Mouse (Mus musculus): ENCODE data around the gene Snap47. TPM values are rescaled to one million over a fixed set of nuclear protein-coding genes. Genes with fewer than 3 reads are reported as not detected.

Snap47 gene
- polyA plus RNA-seq, 1 experiment from 2014 or later, result 428 TPM

GRCm38 (mm10) chr11:59429959-59430358 is 21.0 kb downstream of the Snap47 start:
- ATAC-seq, result no peak
- Histone ChIP-seq H3K36me3 (ENCODE audit: control insufficient read depth, insufficient read depth, low read length) (peaks cover 69% of the 10 kb centered on the region), H3K4me3 (ENCODE audit: low read depth, low read length) (no peak overlapping the region)

DNA sequence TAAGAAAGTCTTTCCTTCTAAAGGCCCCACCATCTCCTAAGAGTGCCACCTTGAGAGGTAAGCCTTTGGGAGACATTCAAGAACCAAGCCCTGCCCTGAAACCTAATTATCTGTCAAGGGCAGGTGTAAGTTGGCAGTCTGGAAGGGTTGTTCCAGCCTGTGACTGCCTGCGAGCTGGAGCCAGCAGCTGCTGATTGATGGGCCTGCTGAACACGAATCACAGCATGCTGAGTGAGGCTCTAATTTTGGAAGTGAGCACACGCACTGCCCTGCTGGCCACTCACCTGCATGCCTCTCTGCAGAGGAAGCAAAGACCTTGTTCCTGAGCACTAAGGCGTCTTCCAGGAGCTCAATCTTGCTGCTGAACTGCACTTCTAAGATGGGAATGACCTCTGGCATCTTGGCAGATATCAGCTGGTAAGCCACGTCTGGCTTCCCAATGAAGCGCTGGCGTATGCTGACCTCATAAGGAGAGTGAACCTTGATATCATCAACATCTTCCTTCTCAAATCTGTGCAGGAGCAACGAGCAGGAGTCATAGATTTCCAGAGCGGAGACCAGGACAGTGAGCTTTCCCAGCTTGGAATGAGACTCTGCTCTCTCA is 22.8 kb downstream of the Snap47 start:
- no peaks in the 10 kb centered on the region for H3K4me1 ChIP-seq (ENCODE audit: control insufficient read depth, insufficient read depth, low read length)
- ATAC-seq, result no peak
- 91% methylated on average over 9 of the region's 9 CpGs for WGBS

More at GRCm38 (mm10) chr11:59429959-59430358, 21.0 kb downstream of the Snap47 start:
- WGBS, result 91% methylated on average over 1 of the region's 1 CpGs
- Histone ChIP-seq H3K27ac (ENCODE audit: low read depth, low read length) (no peak overlapping the region), H3K27me3 (replicated peaks; ENCODE audit: control insufficient read depth, insufficient read depth, low read length) (no peaks in the 10 kb centered on the region), H3K9me3 (replicated peaks; ENCODE audit: control insufficient read depth, low read length) (no peaks in the 10 kb centered on the region), H3K9ac (ENCODE audit: low read length) (no peak overlapping the region), H3K4me1 (ENCODE audit: control insufficient read depth, insufficient read depth, low read length) (no peaks in the 10 kb centered on the region), H3K4me2 (ENCODE audit: low read length) (no peak overlapping the region)
- DNase-seq (ENCODE audit: low spot score), result no peak

DNA sequence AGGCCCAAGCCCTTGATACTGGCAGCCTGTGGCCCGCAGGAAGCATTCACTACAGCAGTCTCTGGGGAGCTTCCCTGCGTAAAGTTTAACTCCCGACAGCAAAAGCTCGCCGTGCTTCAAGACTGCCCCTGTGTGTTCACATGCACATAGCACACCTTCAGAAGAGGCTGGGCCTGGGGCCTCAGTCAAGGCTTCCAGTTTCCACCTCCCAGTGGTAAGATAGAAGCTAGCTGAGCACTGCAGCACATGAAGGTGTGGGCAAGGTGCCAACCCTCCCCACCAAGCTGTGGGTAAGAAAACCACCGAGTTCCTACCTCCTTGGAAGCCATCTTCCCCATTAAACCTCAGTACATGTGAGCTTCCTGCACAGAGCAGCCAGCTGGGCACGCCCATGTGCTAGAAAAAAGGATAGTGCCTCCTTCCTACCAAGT is 25.3 kb downstream of the Snap47 start:
- Histone ChIP-seq H3K9ac (ENCODE audit: low read length) (no peak overlapping the region), H3K27ac (ENCODE audit: low read depth, low read length) (no peak overlapping the region), H3K36me3 (ENCODE audit: control insufficient read depth, insufficient read depth, low read length) (peaks cover 77% of the 10 kb centered on the region), H3K4me1 (ENCODE audit: control insufficient read depth, insufficient read depth, low read length) (no peaks in the 10 kb centered on the region), H3K9me3 (replicated peaks; ENCODE audit: control insufficient read depth, low read length) (no peaks in the 10 kb centered on the region), H3K27me3 (replicated peaks; ENCODE audit: control insufficient read depth, insufficient read depth, low read length) (no peaks in the 10 kb centered on the region), H3K4me3 (ENCODE audit: low read depth, low read length) (no peak overlapping the region), H3K4me2 (ENCODE audit: low read length) (no peak overlapping the region)
- WGBS, result 71% methylated on average over 7 of the region's 7 CpGs
- ATAC-seq (no peak), DNase-seq (ENCODE audit: low spot score) (peak; percentile 23)

More for the DNA sequence above, 22.8 kb downstream of the Snap47 start:
- Histone ChIP-seq H3K9me3 (replicated peaks; ENCODE audit: control insufficient read depth, low read length) (no peaks in the 10 kb centered on the region), H3K36me3 (ENCODE audit: control insufficient read depth, insufficient read depth, low read length) (peaks cover 73% of the 10 kb centered on the region), H3K27me3 (replicated peaks; ENCODE audit: control insufficient read depth, insufficient read depth, low read length) (no peaks in the 10 kb centered on the region), H3K4me2 (ENCODE audit: low read length) (no peak overlapping the region), H3K4me3 (ENCODE audit: low read depth, low read length) (no peak overlapping the region), H3K27ac (ENCODE audit: low read depth, low read length) (no peak overlapping the region), H3K9ac (ENCODE audit: low read length) (no peak overlapping the region)
- DNase-seq (ENCODE audit: low spot score), result no peak

GRCm38 (mm10) chr11:59423010-59423588 is 27.9 kb downstream of the Snap47 start:
- H3K4me3 ChIP-seq (ENCODE audit: low read depth, low read length), result no peak overlapping the region
- DNase-seq (ENCODE audit: low spot score) (no peak), ATAC-seq (no peak)
- no peak overlapping the region for H3K9ac ChIP-seq (ENCODE audit: low read length)
- H3K4me1 ChIP-seq (ENCODE audit: control insufficient read depth, insufficient read depth, low read length), result no peaks in the 10 kb centered on the region
- no peak overlapping the region for H3K4me2 ChIP-seq (ENCODE audit: low read length)
- no peaks in the 10 kb centered on the region for H3K27me3 ChIP-seq (replicated peaks; ENCODE audit: control insufficient read depth, insufficient read depth, low read length)
- peaks cover 91% of the 10 kb centered on the region for H3K36me3 ChIP-seq (ENCODE audit: control insufficient read depth, insufficient read depth, low read length)
- H3K27ac ChIP-seq (ENCODE audit: low read depth, low read length), result no peak overlapping the region
- 86% methylated on average over 5 of the region's 5 CpGs for WGBS
- no peaks in the 10 kb centered on the region for H3K9me3 ChIP-seq (replicated peaks; ENCODE audit: control insufficient read depth, low read length)

DNA sequence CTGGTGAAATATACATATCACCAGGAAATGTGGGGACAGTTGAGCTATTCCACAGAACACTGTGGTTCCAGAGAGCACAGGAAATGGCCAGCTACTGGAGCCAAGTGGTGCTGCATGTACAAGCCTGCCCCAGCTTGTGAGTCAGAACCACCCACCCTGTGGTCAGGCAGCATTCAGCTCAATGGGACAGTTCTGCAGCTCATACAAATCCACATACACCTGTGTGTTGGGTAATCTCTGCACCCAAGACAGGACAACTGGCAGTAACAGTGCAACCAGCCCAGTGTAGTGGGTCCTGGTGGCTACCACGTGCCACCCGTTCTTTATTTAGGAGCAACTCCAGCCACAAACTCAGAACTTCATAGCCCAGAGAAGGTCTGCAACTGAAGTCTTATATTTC is 29.0 kb downstream of the Snap47 start:
- WGBS, result 90% methylated on average over 2 of the region's 2 CpGs

DNA sequence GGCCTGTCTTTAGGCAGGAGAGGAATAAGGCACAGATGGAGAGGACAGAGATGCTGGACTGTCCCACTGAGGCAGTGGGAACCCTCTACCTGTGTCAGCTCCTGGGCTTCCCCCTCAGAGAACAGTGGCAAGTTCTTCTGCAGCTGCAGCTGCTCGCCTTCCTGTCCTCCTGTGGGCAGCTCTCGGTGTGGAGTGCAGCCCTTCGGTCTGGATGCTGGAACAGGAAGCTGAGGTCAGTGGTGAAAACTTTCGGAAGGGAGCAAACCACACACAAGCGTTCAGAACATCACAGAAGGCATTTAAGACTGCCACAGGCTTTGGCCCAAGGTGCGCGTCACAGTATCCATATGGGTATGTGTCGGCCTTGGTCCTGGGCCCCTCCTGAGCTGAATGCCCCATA is 29.6 kb downstream of the Snap47 start:
- no peak overlapping the region for H3K9ac ChIP-seq (ENCODE audit: low read length)
- H3K27me3 ChIP-seq (replicated peaks; ENCODE audit: control insufficient read depth, insufficient read depth, low read length), result no peaks in the 10 kb centered on the region
- peaks cover 86% of the 10 kb centered on the region for H3K36me3 ChIP-seq (ENCODE audit: control insufficient read depth, insufficient read depth, low read length)
- H3K9me3 ChIP-seq (replicated peaks; ENCODE audit: control insufficient read depth, low read length), result no peaks in the 10 kb centered on the region
- ATAC-seq (no peak), DNase-seq (ENCODE audit: low spot score) (no peak)
- H3K27ac ChIP-seq (ENCODE audit: low read depth, low read length), result no peak overlapping the region
- H3K4me3 ChIP-seq (ENCODE audit: low read depth, low read length), result no peak overlapping the region
- 94% methylated on average over 8 of the region's 8 CpGs for WGBS
- H3K4me2 ChIP-seq (ENCODE audit: low read length), result no peak overlapping the region
- H3K4me1 ChIP-seq (ENCODE audit: control insufficient read depth, insufficient read depth, low read length), result no peaks in the 10 kb centered on the region

More for the DNA sequence above, 29.0 kb downstream of the Snap47 start:
- ATAC-seq (no peak), DNase-seq (ENCODE audit: low spot score) (no peak)
- Histone ChIP-seq H3K9me3 (replicated peaks; ENCODE audit: control insufficient read depth, low read length) (no peaks in the 10 kb centered on the region), H3K9ac (ENCODE audit: low read length) (no peak overlapping the region), H3K27ac (ENCODE audit: low read depth, low read length) (no peak overlapping the region), H3K36me3 (ENCODE audit: control insufficient read depth, insufficient read depth, low read length) (peaks cover 87% of the 10 kb centered on the region), H3K4me1 (ENCODE audit: control insufficient read depth, insufficient read depth, low read length) (no peaks in the 10 kb centered on the region), H3K27me3 (replicated peaks; ENCODE audit: control insufficient read depth, insufficient read depth, low read length) (no peaks in the 10 kb centered on the region), H3K4me2 (ENCODE audit: low read length) (no peak overlapping the region), H3K4me3 (ENCODE audit: low read depth, low read length) (no peak overlapping the region)

DNA sequence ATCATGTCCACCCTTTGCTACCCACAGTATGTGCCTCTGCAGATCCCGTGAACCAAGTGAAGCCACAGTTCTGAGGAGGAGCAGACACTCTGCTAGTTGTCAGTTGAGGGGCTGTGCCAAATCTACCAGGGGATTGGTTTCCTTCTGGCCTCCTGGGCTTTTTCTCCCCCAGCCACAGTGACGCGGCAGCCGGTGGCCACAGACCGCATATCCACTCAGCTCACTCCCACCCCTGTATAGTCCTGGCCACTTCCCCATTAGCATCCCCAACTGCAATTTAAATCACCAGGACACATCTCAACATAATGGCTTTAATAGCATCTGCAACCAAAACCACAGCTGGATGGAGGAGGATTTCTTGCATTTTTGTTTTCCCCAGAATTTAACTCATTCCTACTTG is 32.3 kb downstream of the Snap47 start:
- Histone ChIP-seq H3K4me2 (ENCODE audit: low read length) (no peak overlapping the region), H3K27ac (ENCODE audit: low read depth, low read length) (no peak overlapping the region), H3K4me1 (ENCODE audit: control insufficient read depth, insufficient read depth, low read length) (no peaks in the 10 kb centered on the region), H3K4me3 (ENCODE audit: low read depth, low read length) (no peak overlapping the region), H3K9ac (ENCODE audit: low read length) (no peak overlapping the region), H3K9me3 (replicated peaks; ENCODE audit: control insufficient read depth, low read length) (no peaks in the 10 kb centered on the region), H3K27me3 (replicated peaks; ENCODE audit: control insufficient read depth, insufficient read depth, low read length) (no peaks in the 10 kb centered on the region), H3K36me3 (ENCODE audit: control insufficient read depth, insufficient read depth, low read length) (peaks cover 72% of the 10 kb centered on the region)
- DNase-seq (ENCODE audit: low spot score) (no peak), ATAC-seq (no peak)
- WGBS, result 83% methylated on average over 5 of the region's 5 CpGs

GRCm38 (mm10) chr11:59412999-59413863 is 37.8 kb downstream of the Snap47 start:
- Histone ChIP-seq H3K36me3 (ENCODE audit: control insufficient read depth, insufficient read depth, low read length) (peaks cover 38% of the 10 kb centered on the region), H3K4me1 (ENCODE audit: control insufficient read depth, insufficient read depth, low read length) (no peaks in the 10 kb centered on the region), H3K4me2 (ENCODE audit: low read length) (no peak overlapping the region), H3K9me3 (replicated peaks; ENCODE audit: control insufficient read depth, low read length) (no peaks in the 10 kb centered on the region), H3K27me3 (replicated peaks; ENCODE audit: control insufficient read depth, insufficient read depth, low read length) (no peaks in the 10 kb centered on the region), H3K9ac (ENCODE audit: low read length) (no peak overlapping the region), H3K4me3 (ENCODE audit: low read depth, low read length) (no peak overlapping the region), H3K27ac (ENCODE audit: low read depth, low read length) (no peak overlapping the region)
- DNase-seq (ENCODE audit: low spot score) (no peak), ATAC-seq (no peak)
- 85% methylated on average over 13 of the region's 13 CpGs for WGBS

- peaks cover 38% of the 10 kb centered on the region for H3K36me3 ChIP-seq (ENCODE audit: control insufficient read depth, insufficient read depth, low read length)
- H3K4me2 ChIP-seq (ENCODE audit: low read length), result no peak overlapping the region
- no peak overlapping the region for H3K9ac ChIP-seq (ENCODE audit: low read length)
- no peaks in the 10 kb centered on the region for H3K4me1 ChIP-seq (ENCODE audit: control insufficient read depth, insufficient read depth, low read length)
- H3K27ac ChIP-seq (ENCODE audit: low read depth, low read length), result no peak overlapping the region
- no peaks in the 10 kb centered on the region for H3K27me3 ChIP-seq (replicated peaks; ENCODE audit: control insufficient read depth, insufficient read depth, low read length)
- no peaks in the 10 kb centered on the region for H3K9me3 ChIP-seq (replicated peaks; ENCODE audit: control insufficient read depth, low read length)
- H3K4me3 ChIP-seq (ENCODE audit: low read depth, low read length), result no peak overlapping the region
- ATAC-seq, result no peak
- DNase-seq (ENCODE audit: low spot score), result no peak
- WGBS, result 47% methylated on average over 6 of the region's 6 CpGs
These were observed 38.9 kb downstream of the Snap47 start for GRCm38 (mm10) chr11:59412058-59412457.

Measured in forebrain, embryonic 14.5 days (tissue).